Mouse (Mus musculus): Measurements from ENCODE around the gene Srp72. TPM values are rescaled to one million over a fixed set of nuclear protein-coding genes. Genes with fewer than 3 reads are reported as not detected.
"Not testable (repeated sequence)": the region's sequence is repeated elsewhere in the genome, so short reads cannot be mapped to it uniquely, and the experiment has no call there.

The Srp72 gene
- total RNA-seq, 2 experiments from 2014 or later, result 151 to 162 TPM

DNA sequence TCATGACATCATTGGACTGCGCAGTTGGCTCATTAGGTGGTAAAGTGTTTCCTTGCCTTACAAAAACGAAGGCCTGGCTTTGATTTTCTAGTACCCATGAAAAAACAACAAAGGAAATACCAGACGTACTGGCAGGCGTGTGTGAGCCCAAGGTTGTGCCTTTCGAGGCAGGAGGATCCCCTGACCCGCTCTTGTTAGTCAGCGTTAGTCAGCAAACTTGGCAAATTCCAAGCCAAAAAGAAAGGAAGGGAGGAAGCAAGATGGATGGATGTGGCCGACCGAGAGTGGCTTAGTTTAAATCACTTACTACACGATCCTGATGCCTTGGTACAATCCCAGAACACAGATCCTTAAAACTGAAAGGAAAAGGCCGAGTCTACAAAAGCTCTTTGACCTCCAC lies 11.9 kb upstream of the Srp72 start:
- peak; percentile 76 to 80 for DNase-seq

GRCm38 (mm10) chr5:76964651-76965050 lies 9.8 kb upstream of the Srp72 start:
- DNase-seq, result peak; percentile 17 to 36

GRCm38 (mm10) chr5:76969250-76969649 lies 5.2 kb upstream of the Srp72 start:
- DNase-seq, result no peak

- not testable (repeated sequence) for DNase-seq
Measured at GRCm38 (mm10) chr5:76971115-76971514, 3.4 kb upstream of the Srp72 start.

GRCm38 (mm10) chr5:76973488-76973887 lies 995 bp upstream of the Srp72 start:
- DNase-seq, result no peak

- no peak for DNase-seq
Measured at GRCm38 (mm10) chr5:76974207-76974553, 303 bp upstream of the Srp72 start.

- peak; percentile 36 to 50 for DNase-seq
Measured at GRCm38 (mm10) chr5:76975736-76976135, 1.3 kb downstream of the Srp72 start.

GRCm38 (mm10) chr5:76984015-76984414 lies 9.5 kb downstream of the Srp72 start:
- DNase-seq, result no peak

- no peak for DNase-seq
Measured at GRCm38 (mm10) chr5:76990789-76991188, 16.3 kb downstream of the Srp72 start.

DNA sequence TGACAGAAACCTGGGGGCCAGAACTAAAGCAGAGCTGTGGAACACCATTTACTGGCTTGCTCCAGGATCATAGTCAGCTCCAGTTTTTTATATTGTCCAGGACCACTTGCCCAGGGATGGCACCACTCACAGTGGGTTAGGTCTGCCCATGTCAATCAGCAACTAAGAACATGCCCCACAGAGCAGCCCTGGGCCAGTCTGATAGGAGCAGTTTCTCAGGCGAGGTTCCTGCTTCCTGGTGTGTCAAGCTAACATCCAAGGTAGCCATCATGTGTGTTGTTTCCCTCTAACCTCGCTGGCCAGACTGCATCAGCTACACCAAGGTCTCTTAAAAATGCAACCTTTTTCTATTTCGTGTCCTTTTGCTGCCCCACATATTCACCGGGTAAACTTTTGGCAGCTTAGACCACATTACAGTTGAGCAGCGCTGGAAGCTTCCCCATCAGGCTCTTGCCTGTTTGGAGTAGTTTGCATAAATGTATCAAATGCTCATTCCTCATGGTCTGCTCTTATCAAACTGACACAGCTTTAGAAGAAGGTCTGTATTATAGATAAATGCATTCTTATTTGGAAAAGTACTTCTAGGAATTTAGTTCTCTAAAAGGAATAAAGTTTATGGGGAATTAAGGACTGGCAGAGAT lies 18.8 kb downstream of the Srp72 start:
- DNase-seq, result no peak

DNA sequence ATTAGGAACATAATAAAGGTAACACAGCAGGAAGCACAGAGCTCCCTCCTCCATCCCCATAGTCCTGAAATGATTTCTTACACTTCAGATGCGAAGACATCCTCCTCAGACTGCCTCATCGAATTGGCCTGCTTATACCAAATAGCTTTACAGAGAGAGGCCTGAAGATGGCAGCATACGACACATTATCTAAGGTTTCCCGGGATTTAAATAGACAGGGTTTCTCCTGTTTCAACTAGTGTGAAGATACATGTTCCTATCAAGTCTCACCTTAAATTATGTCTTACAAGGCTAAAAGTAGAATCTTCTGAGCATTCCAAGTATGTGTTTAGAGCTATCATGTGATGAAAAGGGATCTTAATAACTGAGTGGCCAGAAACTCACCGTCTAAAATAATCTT lies 23.9 kb downstream of the Srp72 start:
- peak in 1 of 2 experiments; percentile 20 for DNase-seq

GRCm38 (mm10) chr5:77001192-77001591 lies 26.7 kb downstream of the Srp72 start:
- DNase-seq, result no peak

GRCm38 (mm10) chr5:77004051-77004821 lies 29.8 kb downstream of the Srp72 start, which contains the start of gene Arl9:
TSS of gene Arl9 (plus strand) at chr5:77004055.
- DNase-seq, result no peak

DNA sequence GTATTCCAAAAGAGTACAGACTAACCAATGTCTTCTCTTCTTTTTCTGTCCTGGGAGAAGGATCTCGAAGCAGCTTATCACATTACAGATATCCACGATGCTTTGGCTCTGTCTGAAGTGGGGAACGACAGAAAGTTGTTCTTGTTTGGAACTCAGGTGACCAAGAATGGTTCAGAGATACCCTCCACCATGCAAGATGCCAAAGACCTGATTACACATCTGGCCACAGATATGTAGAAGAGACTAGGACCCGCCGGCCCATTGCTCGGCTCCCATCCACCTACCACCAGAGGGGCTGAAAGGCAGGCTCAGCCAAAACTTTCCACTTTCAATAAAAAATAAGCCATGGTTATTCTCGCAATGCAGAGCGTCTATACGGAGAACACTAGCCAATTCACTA lies 35.9 kb downstream of the Srp72 start:
- no peak for DNase-seq

- no peak for DNase-seq
Measured at GRCm38 (mm10) chr5:77011082-77011481, 36.6 kb downstream of the Srp72 start.

DNA sequence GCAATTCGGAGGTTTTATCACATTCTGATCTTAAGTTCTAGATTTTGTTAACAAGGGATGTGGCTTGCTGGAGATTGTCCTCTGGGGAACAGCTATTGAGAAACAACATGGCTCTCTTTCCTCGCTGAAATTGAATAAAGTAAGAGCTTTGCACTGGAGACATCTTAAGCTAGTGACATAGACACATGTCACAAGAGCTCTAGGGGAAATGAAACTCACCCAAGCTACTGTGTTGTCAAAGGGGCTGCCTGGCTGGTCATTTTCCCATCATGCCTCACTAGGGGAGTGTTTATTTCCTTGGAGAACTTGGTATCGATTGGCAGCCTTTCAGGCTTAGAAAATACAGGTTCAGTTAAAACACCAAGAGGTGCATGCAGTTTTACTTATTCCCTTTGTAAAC lies 38.7 kb downstream of the Srp72 start:
- DNase-seq, result no peak

DNA sequence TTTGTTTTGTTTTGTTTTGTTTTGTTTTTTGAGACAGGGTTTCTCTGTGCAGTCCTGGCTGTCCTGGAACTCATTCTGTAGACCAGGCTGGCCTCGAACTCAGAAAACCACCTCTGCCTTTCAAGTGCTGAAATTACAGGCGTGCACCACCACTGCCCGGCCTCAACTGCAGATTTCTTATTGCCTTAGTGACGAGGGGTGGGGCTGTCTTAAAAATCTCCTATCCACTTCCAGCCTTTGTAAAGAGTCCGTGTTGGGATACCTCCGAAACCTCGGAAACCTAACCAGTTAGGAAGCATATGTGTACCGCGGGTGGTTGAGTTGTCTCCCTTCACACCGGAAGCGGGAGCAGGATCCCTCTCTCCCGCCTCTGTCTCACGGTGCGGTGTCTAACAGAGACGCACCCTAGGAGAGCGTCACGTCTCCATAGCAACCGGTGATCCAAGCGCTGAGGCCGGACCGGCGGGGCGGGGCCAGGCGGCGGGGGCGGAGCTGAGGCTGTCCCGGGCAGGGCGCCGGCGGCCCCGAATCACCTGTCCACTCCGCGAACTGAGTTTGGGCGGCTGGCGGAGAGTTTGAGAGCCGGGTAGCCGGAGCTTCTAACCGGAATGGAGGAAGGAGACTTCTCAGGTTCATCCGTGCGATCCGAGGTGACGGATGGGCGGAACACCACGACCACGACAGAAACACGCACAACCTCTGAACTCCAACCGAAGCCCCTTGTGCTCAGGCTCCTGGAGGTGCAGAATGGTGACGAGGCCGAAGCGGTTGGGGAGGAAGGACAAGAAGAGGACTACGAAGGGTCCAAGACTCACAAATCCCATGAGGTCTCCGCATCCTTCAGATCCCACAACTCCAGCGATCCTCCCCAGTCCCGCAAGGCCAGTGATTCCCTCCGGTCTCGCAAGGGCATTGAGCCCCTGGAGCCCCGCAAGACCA lies 41.3 kb downstream of the Srp72 start, which contains the start of gene Thegl:
Gene Thegl, plus strand, starts transcription at position 480 of the 939 bp plus-strand sequence.
- peak; percentile 89 to 94 for DNase-seq

GRCm38 (mm10) chr5:77028034-77028433 lies 53.6 kb downstream of the Srp72 start:
- DNase-seq, result no peak

DNA sequence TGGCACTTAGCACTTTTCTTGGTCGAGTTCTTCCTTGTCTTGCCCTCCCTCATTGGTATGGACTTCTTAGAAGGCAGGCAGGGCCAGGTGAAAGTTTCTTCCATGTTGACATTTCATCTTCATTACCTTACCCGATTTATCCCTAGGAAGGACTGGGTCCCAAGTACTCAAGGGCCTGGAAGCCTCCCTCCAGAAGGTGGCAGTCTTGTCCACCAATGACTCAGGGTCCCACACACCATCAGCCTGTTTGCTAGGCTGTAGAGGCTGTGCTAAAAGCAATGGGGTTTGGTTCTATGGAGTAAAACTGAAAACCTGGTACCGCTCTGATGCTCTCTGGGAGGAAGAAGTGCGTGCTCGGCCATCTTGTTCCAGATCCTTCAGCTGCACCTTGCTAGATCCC lies 55.3 kb downstream of the Srp72 start:
- DNase-seq, result peak; percentile 50 to 61

GRCm38 (mm10) chr5:77035101-77035500 lies 60.6 kb downstream of the Srp72 start:
- DNase-seq, result not testable (repeated sequence)

DNA sequence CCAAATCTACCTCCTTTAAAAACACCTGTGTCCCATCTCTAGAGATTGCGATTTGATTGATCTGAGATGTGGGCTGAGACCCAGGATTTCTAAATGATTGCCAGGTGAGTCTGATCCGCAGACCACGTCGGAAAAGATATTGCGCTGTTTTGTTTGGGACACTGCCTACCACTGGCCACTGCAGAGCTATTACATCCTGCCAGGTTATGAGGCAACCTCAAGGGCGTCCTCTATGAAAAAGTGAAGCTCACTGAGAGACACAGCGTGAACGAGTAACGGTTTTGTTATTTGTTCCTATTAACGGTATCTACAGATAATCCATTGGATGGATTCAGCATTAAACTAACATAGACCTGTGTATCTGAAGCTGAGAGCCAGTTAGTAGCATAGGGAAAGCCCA lies 64.0 kb downstream of the Srp72 start:
- DNase-seq, result no peak

DNA sequence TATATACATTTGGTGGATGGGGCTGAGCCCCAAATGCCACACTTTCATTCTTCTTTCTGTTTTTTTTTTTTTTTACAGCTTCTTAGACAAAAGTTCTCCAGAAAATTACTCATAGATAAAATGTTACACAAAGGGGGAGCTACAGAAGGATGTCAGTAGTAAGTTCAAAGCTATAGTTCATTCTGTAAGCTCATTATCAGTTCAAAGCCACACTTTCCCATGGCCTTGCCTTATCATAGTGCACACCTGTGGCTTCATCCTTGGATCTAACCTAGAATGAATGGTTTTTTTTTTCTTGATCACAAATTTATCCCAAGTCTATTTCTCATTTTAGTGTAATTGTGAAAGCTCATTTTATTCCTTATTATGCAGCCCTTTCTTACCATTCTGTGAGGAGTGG lies 64.9 kb downstream of the Srp72 start:
- DNase-seq, result no peak

- DNase-seq, result no peak
Measured at GRCm38 (mm10) chr5:77044362-77044761, 69.9 kb downstream of the Srp72 start.

Data from adrenal gland, postnatal 36 days (tissue).